Mouse (Mus musculus): Measurements from ENCODE around the gene Gm9944.

DNA sequence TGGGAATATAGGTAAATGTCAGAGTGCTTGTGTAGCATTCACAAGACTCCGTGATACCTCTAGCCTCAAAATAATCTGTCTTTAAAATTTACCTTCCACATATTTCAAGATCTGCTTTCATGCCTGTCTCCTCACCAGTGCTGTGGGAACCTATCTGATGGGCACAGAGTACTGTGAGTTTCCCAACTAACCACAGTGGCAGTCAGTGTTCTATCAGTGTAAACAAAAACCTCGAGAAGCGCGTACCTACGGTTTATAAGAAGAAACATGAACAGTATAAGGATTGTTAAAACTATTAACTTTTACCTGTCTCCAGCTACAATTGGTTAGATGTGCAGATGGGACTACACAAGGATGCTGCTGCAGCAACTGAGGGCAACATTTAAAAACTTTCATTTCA, 19.9 kb downstream of the Gm9944 start:
- no peak for TF ChIP-seq CTCF (IDR thresholded peaks at IDR 0.05; ENCODE audit: low read depth)
- TF ChIP-seq EP300 (IDR thresholded peaks at IDR 0.05; ENCODE audit: low read depth) = no peak
